Mouse (Mus musculus) thymus, postnatal 36 days (tissue): Measurements from ENCODE around the gene 4930579F01Rik.
"Not testable (repeated sequence)": the region's sequence is repeated elsewhere in the genome, so short reads cannot be mapped to it uniquely, and the experiment has no call there.

Experiments used
- DNase-seq, 2 experiments: peaks; one replicate each; pipeline ENCODE4 v3.0.0; 2022; ENCODE audit warnings: mixed read lengths in 2 of 2

The 4930579F01Rik gene

GRCm38 (mm10) chr3:138144060-138144641 is 49.5 kb downstream of the 4930579F01Rik start:
- no peak for DNase-seq

GRCm38 (mm10) chr3:138143315-138144059 is 50.1 kb downstream of the 4930579F01Rik start, which contains the start of gene Trmt10a:
TSS of gene Trmt10a (plus strand) at chr3:138143448.
- peak; percentile 95 to 96 for DNase-seq

GRCm38 (mm10) chr3:138142733-138143314 is 50.8 kb downstream of the 4930579F01Rik start:
- DNase-seq, result no peak

GRCm38 (mm10) chr3:138142052-138142732 is 51.4 kb downstream of the 4930579F01Rik start:
- no peak for DNase-seq

GRCm38 (mm10) chr3:138139663-138140062 is 54.0 kb downstream of the 4930579F01Rik start:
- no peak for DNase-seq

GRCm38 (mm10) chr3:138138146-138138545 is 55.5 kb downstream of the 4930579F01Rik start:
- not testable (repeated sequence) for DNase-seq

GRCm38 (mm10) chr3:138134528-138134927 is 59.1 kb downstream of the 4930579F01Rik start:
- no peak for DNase-seq

- DNase-seq, result no peak
These were observed 59.7 kb downstream of the 4930579F01Rik start for GRCm38 (mm10) chr3:138133916-138134315.

- DNase-seq, result no peak
These were observed 60.2 kb downstream of the 4930579F01Rik start for GRCm38 (mm10) chr3:138133463-138133862.

- DNase-seq, result no peak
These were observed 62.5 kb downstream of the 4930579F01Rik start for GRCm38 (mm10) chr3:138131168-138131567.

- DNase-seq, result no peak
These were observed 62.9 kb downstream of the 4930579F01Rik start for GRCm38 (mm10) chr3:138130692-138131091.

- DNase-seq, result no peak
These were observed 64.5 kb downstream of the 4930579F01Rik start for GRCm38 (mm10) chr3:138129110-138129509.

GRCm38 (mm10) chr3:138123842-138124241 is 69.8 kb downstream of the 4930579F01Rik start:
- DNase-seq, result no peak

- no peak for DNase-seq
These were observed 72.2 kb downstream of the 4930579F01Rik start for GRCm38 (mm10) chr3:138121461-138121860.

- no peak for DNase-seq
These were observed 74.0 kb downstream of the 4930579F01Rik start for GRCm38 (mm10) chr3:138119444-138120105.

- DNase-seq, result no peak
These were observed 74.8 kb downstream of the 4930579F01Rik start for GRCm38 (mm10) chr3:138118831-138119230.

GRCm38 (mm10) chr3:138118392-138118791 is 75.2 kb downstream of the 4930579F01Rik start:
- no peak for DNase-seq

- no peak for DNase-seq
These were observed 76.8 kb downstream of the 4930579F01Rik start for GRCm38 (mm10) chr3:138116871-138117270.

GRCm38 (mm10) chr3:138114106-138114505 is 79.5 kb downstream of the 4930579F01Rik start:
- no peak for DNase-seq
